Mouse (Mus musculus): ENCODE data around the gene Oca2. TPM values are rescaled to one million over a fixed set of nuclear protein-coding genes. Genes with fewer than 3 reads are reported as not detected.

Gene Oca2
- polyA plus RNA-seq, 1 experiment from 2014 or later, result not detected

Other genes starting within 250 kb of the Oca2 start
- 5.9 and 6.7 TPM in 2 replicates for gene Nipa1, start 219.8 kb upstream of the Oca2 start, polyA plus RNA-seq (2015; fragmentation: Nextera tagmentation; extraction: Ambion mirVana)
- gene Herc2, start 189.6 kb upstream of the Oca2 start, polyA plus RNA-seq (2015; fragmentation: Nextera tagmentation; extraction: Ambion mirVana), result 22.3 and 22.6 TPM in 2 replicates